Mouse (Mus musculus) midbrain, embryonic 10.5 days (tissue): ENCODE measurements around the gene Plekha5. TPM values are rescaled to one million over a fixed set of nuclear protein-coding genes. Genes with fewer than 3 reads are reported as not detected.

Experiments used
- DNase-seq: peaks from one replicate; pipeline ENCODE4 v3.0.0-alpha.2; 2017; ENCODE audit warnings: low spot score
- H3K27ac ChIP-seq: fragments of 300-500 bp; sonication (generic); replicated peaks from 2 replicates; pipeline ENCODE4 v1.5.1; 2016; ENCODE audit warnings: mild to moderate bottlenecking
- H3K27me3 ChIP-seq: fragments of 300-500 bp; sonication (generic); 2 replicates; pipeline ENCODE4 v1.6.1; 2016; ENCODE audit warnings: low read depth, mild to moderate bottlenecking; ENCODE audit not compliant: poor library complexity, severe bottlenecking
- H3K36me3 ChIP-seq: fragments of 300-500 bp; sonication (generic); 2 replicates; pipeline ENCODE4 v1.6.1; 2016; ENCODE audit warnings: mild to moderate bottlenecking, moderate library complexity
- H3K4me1 ChIP-seq: fragments of 300-500 bp; sonication (generic); 2 replicates; pipeline ENCODE4 v1.6.1; 2016
- H3K4me3 ChIP-seq: fragments of 300-500 bp; sonication (generic); 2 replicates; pipeline ENCODE4 v1.5.1; 2016; ENCODE audit warnings: mild to moderate bottlenecking, moderate library complexity
- H3K9me3 ChIP-seq: fragments of 300-500 bp; sonication (generic); replicated peaks from 2 replicates; pipeline ENCODE4 v1.6.1; 2016; ENCODE audit warnings: mild to moderate bottlenecking
- WGBS: fragments of 180-500 bp; shearing (Covaris S2); methylation state at CpG from one replicate; pipeline ENCODE4 v1.1.7; 2016; 5-methylcytosine and 5-hydroxymethylcytosine counted together
- polyA plus RNA-seq: library from polyadenylated mRNA; unstranded; fragments of >200 nt; fragmentation: Nextera tagmentation; extraction: Ambion mirVana; gene quantifications from 2 replicates; pipeline ENCODE4 v1.2.1, GENCODE M21; 2016

The Plekha5 gene
- polyA plus RNA-seq, 1 experiment from 2014 or later, result 45.9 TPM

GRCm38 (mm10) chr6:140547203-140547944 lies 123.5 kb downstream of the Plekha5 start:
- 87% methylated on average over 11 of the region's 11 CpGs for WGBS

GRCm38 (mm10) chr6:140548082-140548769 lies 124.4 kb downstream of the Plekha5 start:
- no peak overlapping the region for H3K4me3 ChIP-seq
- DNase-seq, result no peak
- WGBS, result 77% methylated on average over 5 of the region's 5 CpGs
- H3K27ac ChIP-seq, result 0 out of 2 replicates have a peak overlapping the region, but pooled peaks have one; percentile 1
- no peaks in the 10 kb centered on the region for H3K9me3 ChIP-seq
- H3K36me3 ChIP-seq, result peaks cover 94% of the 10 kb centered on the region
- peaks cover 17% of the 10 kb centered on the region for H3K4me1 ChIP-seq
- H3K27me3 ChIP-seq, result no peaks in the 10 kb centered on the region

More at GRCm38 (mm10) chr6:140547203-140547944, 123.5 kb downstream of the Plekha5 start:
- Histone ChIP-seq H3K36me3 (peaks cover 94% of the 10 kb centered on the region), H3K4me3 (no peak overlapping the region), H3K4me1 (peaks cover 17% of the 10 kb centered on the region), H3K27ac (0 out of 2 replicates have a peak overlapping the region, but pooled peaks have one; percentile 1), H3K27me3 (no peaks in the 10 kb centered on the region), H3K9me3 (no peaks in the 10 kb centered on the region)
- no peak for DNase-seq

GRCm38 (mm10) chr6:140550741-140551140 lies 126.9 kb downstream of the Plekha5 start:
- 93% methylated on average over 13 of the region's 13 CpGs for WGBS
- H3K27ac ChIP-seq, result no peak overlapping the region
- peaks cover 91% of the 10 kb centered on the region for H3K36me3 ChIP-seq
- DNase-seq, result no peak
- no peaks in the 10 kb centered on the region for H3K27me3 ChIP-seq
- peaks cover 20% of the 10 kb centered on the region for H3K4me1 ChIP-seq
- no peak overlapping the region for H3K4me3 ChIP-seq
- H3K9me3 ChIP-seq, result no peaks in the 10 kb centered on the region

DNA sequence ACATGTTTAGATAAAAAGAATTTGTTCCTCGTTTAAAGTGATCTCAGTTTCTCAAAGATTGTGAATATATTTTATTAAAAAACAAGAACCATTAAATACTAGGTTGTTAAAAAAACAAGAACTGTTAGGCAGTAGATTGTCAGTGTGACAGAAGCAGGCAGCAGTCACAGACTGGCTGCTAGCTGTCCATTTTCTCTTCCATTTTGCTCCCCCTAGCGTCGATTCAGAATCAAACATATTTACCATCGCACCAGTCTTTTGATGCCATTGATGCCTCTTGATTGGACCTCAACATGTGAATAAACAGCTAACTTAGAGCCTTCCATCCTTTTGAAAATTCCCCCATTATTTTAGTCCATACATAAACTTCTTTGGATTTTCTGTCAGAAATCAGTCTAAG lies 130.4 kb downstream of the Plekha5 start:
- Histone ChIP-seq H3K4me1 (0 out of 2 replicates have a peak, but pooled peaks cover 4% of the 10 kb centered on the region), H3K27me3 (no peaks in the 10 kb centered on the region), H3K4me3 (no peak overlapping the region), H3K36me3 (peaks cover 80% of the 10 kb centered on the region), H3K27ac (no peak overlapping the region), H3K9me3 (no peaks in the 10 kb centered on the region)
- DNase-seq, result no peak
- 75% methylated on average over 4 of the region's 4 CpGs for WGBS

GRCm38 (mm10) chr6:140559411-140559810 lies 135.6 kb downstream of the Plekha5 start:
- WGBS, result 93% methylated on average over 6 of the region's 6 CpGs

GRCm38 (mm10) chr6:140561151-140561916 lies 137.5 kb downstream of the Plekha5 start:
- no peak for DNase-seq
- WGBS, result 92% methylated on average over 9 of the region's 9 CpGs
- Histone ChIP-seq H3K27me3 (no peaks in the 10 kb centered on the region), H3K9me3 (no peaks in the 10 kb centered on the region), H3K4me3 (no peak overlapping the region), H3K36me3 (peaks cover 67% of the 10 kb centered on the region), H3K4me1 (no peaks in the 10 kb centered on the region), H3K27ac (no peak overlapping the region)

More at GRCm38 (mm10) chr6:140559411-140559810, 135.6 kb downstream of the Plekha5 start:
- Histone ChIP-seq H3K9me3 (no peaks in the 10 kb centered on the region), H3K4me1 (no peaks in the 10 kb centered on the region), H3K36me3 (peaks cover 68% of the 10 kb centered on the region), H3K27me3 (no peaks in the 10 kb centered on the region), H3K27ac (no peak overlapping the region), H3K4me3 (no peak overlapping the region)
- no peak for DNase-seq

DNA sequence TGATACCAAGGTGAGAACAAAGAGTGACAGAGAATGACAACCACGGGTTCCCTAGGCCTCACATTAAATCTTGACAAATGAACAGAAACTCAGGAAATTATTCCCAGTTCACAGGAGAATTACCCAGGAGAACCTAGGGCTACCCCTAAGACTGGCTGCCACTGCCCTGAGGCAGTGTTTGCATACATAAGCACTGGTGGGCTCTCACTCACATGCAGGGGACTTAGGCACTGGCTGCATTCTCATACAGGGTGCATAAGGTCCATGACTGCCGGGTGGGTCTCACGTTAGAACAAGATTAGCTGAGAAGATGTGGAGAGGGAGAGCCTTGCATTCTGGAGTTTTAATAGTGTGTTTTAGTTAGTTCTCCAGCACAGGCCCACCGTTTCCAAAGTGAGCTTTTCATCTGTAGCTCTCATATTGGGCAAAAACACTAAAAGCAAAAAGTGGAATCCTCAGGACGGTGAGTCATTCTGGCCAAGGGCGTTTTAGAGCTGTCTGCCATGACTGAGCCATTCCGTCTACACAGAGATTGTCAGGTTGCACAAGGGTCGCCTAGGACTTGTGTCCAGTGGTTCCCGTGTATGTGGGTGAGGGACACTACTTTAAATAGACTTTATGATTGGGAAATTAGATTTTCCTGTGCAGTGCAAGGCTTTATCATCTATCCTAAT lies 138.2 kb downstream of the Plekha5 start:
- Histone ChIP-seq H3K4me3 (no peak overlapping the region), H3K4me1 (no peaks in the 10 kb centered on the region), H3K36me3 (peaks cover 65% of the 10 kb centered on the region), H3K27ac (no peak overlapping the region), H3K27me3 (no peaks in the 10 kb centered on the region), H3K9me3 (no peaks in the 10 kb centered on the region)
- WGBS, result 90% methylated on average over 9 of the region's 9 CpGs
- no peak for DNase-seq

- Histone ChIP-seq H3K36me3 (peaks cover 80% of the 10 kb centered on the region), H3K4me1 (no peaks in the 10 kb centered on the region)
- 88% methylated on average over 2 of the region's 2 CpGs for WGBS
Observed at GRCm38 (mm10) chr6:140567199-140567598, 143.3 kb downstream of the Plekha5 start.

DNA sequence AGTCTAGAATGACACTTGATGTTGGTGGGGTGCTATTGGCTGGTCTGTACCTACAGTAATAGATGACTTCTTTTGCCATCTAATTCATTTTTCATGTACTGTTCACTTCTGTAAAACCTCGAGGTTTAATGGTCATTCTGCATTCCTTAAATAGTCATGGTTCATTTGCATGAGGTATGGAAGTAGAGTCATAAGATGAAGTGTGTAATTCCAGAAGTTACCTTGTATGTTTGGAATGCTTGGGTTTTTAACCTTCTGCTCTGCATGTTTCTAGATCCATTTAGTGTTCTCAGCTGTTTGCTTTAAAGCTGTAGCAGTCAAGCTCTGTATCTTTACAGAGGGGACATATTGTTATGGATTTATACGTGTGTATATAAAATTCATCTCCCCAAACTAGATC lies 144.0 kb downstream of the Plekha5 start:
- no peaks in the 10 kb centered on the region for H3K4me1 ChIP-seq
- WGBS, result 85% methylated on average over 2 of the region's 2 CpGs

More at GRCm38 (mm10) chr6:140567199-140567598, 143.3 kb downstream of the Plekha5 start:
- DNase-seq, result no peak
- Histone ChIP-seq H3K27me3 (no peaks in the 10 kb centered on the region), H3K27ac (no peak overlapping the region), H3K9me3 (no peaks in the 10 kb centered on the region), H3K4me3 (no peak overlapping the region)

GRCm38 (mm10) chr6:140570152-140570551 lies 146.3 kb downstream of the Plekha5 start:
- no peak overlapping the region for H3K4me3 ChIP-seq
- no peaks in the 10 kb centered on the region for H3K27me3 ChIP-seq
- H3K4me1 ChIP-seq, result no peaks in the 10 kb centered on the region
- H3K27ac ChIP-seq, result no peak overlapping the region
- H3K9me3 ChIP-seq, result no peaks in the 10 kb centered on the region
- peaks cover 86% of the 10 kb centered on the region for H3K36me3 ChIP-seq
- 92% methylated on average over 11 of the region's 11 CpGs for WGBS
- DNase-seq, result no peak

More for the DNA sequence above, 144.0 kb downstream of the Plekha5 start:
- Histone ChIP-seq H3K27me3 (no peaks in the 10 kb centered on the region), H3K9me3 (no peaks in the 10 kb centered on the region), H3K27ac (no peak overlapping the region), H3K36me3 (peaks cover 81% of the 10 kb centered on the region), H3K4me3 (no peak overlapping the region)
- no peak for DNase-seq

- DNase-seq, result no peak
- no peak overlapping the region for H3K27ac ChIP-seq
- WGBS, result 95% methylated on average over 3 of the region's 3 CpGs
- H3K9me3 ChIP-seq, result no peaks in the 10 kb centered on the region
- H3K4me3 ChIP-seq, result no peak overlapping the region
- no peaks in the 10 kb centered on the region for H3K27me3 ChIP-seq
- H3K4me1 ChIP-seq, result no peaks in the 10 kb centered on the region
- H3K36me3 ChIP-seq, result peaks cover 91% of the 10 kb centered on the region
Observed at GRCm38 (mm10) chr6:140574943-140575342, 151.1 kb downstream of the Plekha5 start.

- Histone ChIP-seq H3K27me3 (no peaks in the 10 kb centered on the region), H3K4me1 (no peaks in the 10 kb centered on the region), H3K9me3 (no peaks in the 10 kb centered on the region), H3K36me3 (peaks cover 91% of the 10 kb centered on the region), H3K4me3 (no peak overlapping the region), H3K27ac (no peak overlapping the region)
- DNase-seq, result no peak
- WGBS, result 95% methylated on average over 8 of the region's 8 CpGs
Observed at GRCm38 (mm10) chr6:140576133-140576532, 152.3 kb downstream of the Plekha5 start.
